13 mouse cellular contexts compared by ENCODE assay signal in the genomic region with DNA sequence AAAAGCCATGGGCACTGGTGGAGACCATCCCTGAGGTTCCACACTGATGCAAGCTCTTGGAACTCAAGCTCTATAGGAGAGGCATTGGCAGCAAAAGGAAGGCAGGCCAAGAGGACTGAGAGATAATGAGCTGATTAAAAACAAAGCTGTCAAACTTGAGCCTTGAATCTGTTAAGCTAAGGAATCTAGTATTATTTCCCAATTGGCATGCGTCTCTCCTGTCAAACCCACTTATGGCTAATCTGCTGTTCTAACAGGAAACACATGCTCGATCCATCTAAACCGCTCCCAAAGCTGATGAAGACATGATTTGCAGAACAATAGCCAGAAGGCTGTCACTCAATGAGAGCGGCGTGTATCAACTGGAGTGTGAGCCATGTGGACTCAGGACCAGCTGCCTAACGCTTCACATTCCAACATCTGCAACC. TPM values are rescaled to one million over a fixed set of nuclear protein-coding genes. Genes with fewer than 3 reads are reported as not detected.
DNase-seq lines count a peak whose midpoint lies in the region; ATAC-seq and TF ChIP-seq lines count a peak whose summit lies in the region.
"Had no signal": no experiment of that assay in that cellular context is flagged by ENCODE, and none has a peak within 500 bp of the region (broad histone marks: within the 10 kb centered on the region; RNA-seq: fewer than 3 reads in every experiment).

No protein-coding gene starts in this region.

- peaks cover 13% of the 10 kb centered on the region for H3K36me3 ChIP-seq in heart, postnatal 0 days (replicated peaks; ENCODE audit: control insufficient read depth, insufficient read depth, low read length)
- no peaks in the 10 kb centered on the region for H3K36me3 ChIP-seq in embryonic facial prominence, embryonic 11.5 days (replicated peaks; ENCODE audit: control insufficient read depth, insufficient read depth, low read depth, low read length)

- peak; percentile 51; the same call in 1 of the 2 replicates for ATAC-seq in heart, postnatal 0 days (ENCODE audit: insufficient read depth, low read depth)
- no peak for ATAC-seq in embryonic facial prominence, embryonic 11.5 days (replicated peaks; ENCODE audit: insufficient number of reproducible peaks, low FRiP score, low TSS enrichment, low read depth)

- DNase-seq in heart, postnatal 0 days (ENCODE audit: low spot score), result no peak
- DNase-seq in heart, postnatal 36 days, result no peak
- DNase-seq in MN1 (ENCODE audit: low spot score), result peak; percentile 64
- peak; percentile 58 for DNase-seq in embryonic facial prominence, embryonic 11.5 days (ENCODE audit: low spot score)
- peak; percentile 58 for DNase-seq in lung, postnatal 10 days
- DNase-seq in cerebellum, adult 9-11 months, result no peak
- no peak for DNase-seq in ovary, postnatal 14 days (ENCODE audit: low spot score)
- DNase-seq in right cerebral cortex, postnatal 36 days (ENCODE audit: low spot score in 2 of 2), result no peak
- DNase-seq: gastrocnemius, postnatal 14 days; right cerebral cortex, postnatal 25 days had no signal

- H3K4me2 ChIP-seq in heart, postnatal 0 days (ENCODE audit: low read depth, low read length), result no peak overlapping the region
- no peak overlapping the region for H3K4me2 ChIP-seq in embryonic facial prominence, embryonic 11.5 days (ENCODE audit: low read depth, low read length)
- H3K4me2 ChIP-seq: embryonic facial prominence, embryonic 12.5 days had no signal

- H3K27me3 ChIP-seq in heart, postnatal 0 days (ENCODE audit: control insufficient read depth, insufficient read depth, low read length), result no peaks in the 10 kb centered on the region
- H3K27me3 ChIP-seq in embryonic facial prominence, embryonic 11.5 days (ENCODE audit: control insufficient read depth, insufficient read depth, low read length), result no peaks in the 10 kb centered on the region
- H3K27me3 ChIP-seq: CH12.LX; embryonic facial prominence, embryonic 12.5 days had no signal

- 19% methylated on average over 6 of the region's 6 CpGs for WGBS in heart, postnatal 0 days
- WGBS in embryonic facial prominence, embryonic 11.5 days, result 37% methylated on average over 6 of the region's 6 CpGs

- no peak overlapping the region for H3K4me3 ChIP-seq in heart, postnatal 0 days (ENCODE audit: low read depth, low read length)
- H3K4me3 ChIP-seq in embryonic facial prominence, embryonic 11.5 days (ENCODE audit: low read depth, low read length), result no peak overlapping the region
- H3K4me3 ChIP-seq: embryonic facial prominence, embryonic 12.5 days; left cerebral cortex, adult 2 months had no signal

- H3K9me3 ChIP-seq in heart, postnatal 0 days (replicated peaks; ENCODE audit: control insufficient read depth, low read length), result no peaks in the 10 kb centered on the region
- no peaks in the 10 kb centered on the region for H3K9me3 ChIP-seq in embryonic facial prominence, embryonic 11.5 days (replicated peaks; ENCODE audit: control insufficient read depth, low read length)
- H3K9me3 ChIP-seq: embryonic facial prominence, embryonic 12.5 days had no signal

- no peak for TF ChIP-seq CTCF in heart, postnatal 0 days (IDR thresholded peaks at IDR 0.05; ENCODE audit: low read depth)

- TF ChIP-seq EP300 in heart, postnatal 0 days (IDR thresholded peaks at IDR 0.05; ENCODE audit: low read depth), result no peak

- H3K27ac ChIP-seq in heart, postnatal 0 days (ENCODE audit: low read depth), result no peak overlapping the region
- H3K27ac ChIP-seq in embryonic facial prominence, embryonic 11.5 days (replicated peaks; ENCODE audit: low read depth, low read length), result no peak overlapping the region
- H3K27ac ChIP-seq: embryonic facial prominence, embryonic 12.5 days; left cerebral cortex, adult 2 months had no signal

- intact Hi-C loops in heart, postnatal 36 days (cut with DNase I), result no loop called here

- no peak overlapping the region for H3K9ac ChIP-seq in heart, postnatal 0 days (replicated peaks; ENCODE audit: low read depth, low read length)
- no peak overlapping the region for H3K9ac ChIP-seq in embryonic facial prominence, embryonic 11.5 days (replicated peaks; ENCODE audit: low read length)
- H3K9ac ChIP-seq: embryonic facial prominence, embryonic 12.5 days had no signal

- no peaks in the 10 kb centered on the region for H3K4me1 ChIP-seq in heart, postnatal 0 days (ENCODE audit: control insufficient read depth, insufficient read depth)
- no peaks in the 10 kb centered on the region for H3K4me1 ChIP-seq in embryonic facial prominence, embryonic 11.5 days (ENCODE audit: control insufficient read depth, insufficient read depth, low read length)

RNA-seq across cellular contexts. Expression of a gene that starts 31.2 kb away (rescaled TPM):
- 5.3 and 6.8 TPM in 2 replicates for total RNA-seq in heart, postnatal 0 days (2014; rRNA removed; ENCODE audit: low replicate concordance)
- 1.7 and 1.9 TPM in 2 replicates for polyA plus RNA-seq in heart, postnatal 0 days (2015; fragmentation: Nextera tagmentation; extraction: Ambion mirVana)
- total RNA-seq in heart, postnatal 36 days (2021), result 1 to 10 TPM; 2.4 TPM
- polyA plus RNA-seq in embryonic facial prominence, embryonic 11.5 days (2014; fragmentation: Nextera tagmentation; extraction: Ambion mirVana), result 3.0 and 3.9 TPM in 2 replicates

Comparison
In these comparisons a context has a peak if more than half of its experiments do, and no peak if none do; other contexts are left out.
1. DNase-seq: peak in MN1 (single experiment), embryonic facial prominence, embryonic 11.5 days (single experiment) and lung, postnatal 10 days (single experiment); none in heart, postnatal 0 days (single experiment), heart, postnatal 36 days (0 of 2), cerebellum, adult 9-11 months (single experiment), ovary, postnatal 14 days (single experiment) and right cerebral cortex, postnatal 36 days (0 of 2).